Mouse (Mus musculus) testis, adult 10 weeks (tissue): ENCODE measurements around the gene Olfr1135. TPM values are rescaled to one million over a fixed set of nuclear protein-coding genes. Genes with fewer than 3 reads are reported as not detected.

Experiments used
- polyA plus RNA-seq: library from polyadenylated mRNA; stranded (reverse); fragments of 350-450 nt; fragmentation: Illumina TruSeq; extraction: RNeasy Lipid Tissue Mini Kit (QIAGEN cat#74804); gene quantifications from one replicate; pipeline ENCODE4 v1.2.3, GENCODE M21; 2014; ENCODE audit warnings: low read depth, low replicate concordance

Olfr1135 gene
- not detected for polyA plus RNA-seq

DNA sequence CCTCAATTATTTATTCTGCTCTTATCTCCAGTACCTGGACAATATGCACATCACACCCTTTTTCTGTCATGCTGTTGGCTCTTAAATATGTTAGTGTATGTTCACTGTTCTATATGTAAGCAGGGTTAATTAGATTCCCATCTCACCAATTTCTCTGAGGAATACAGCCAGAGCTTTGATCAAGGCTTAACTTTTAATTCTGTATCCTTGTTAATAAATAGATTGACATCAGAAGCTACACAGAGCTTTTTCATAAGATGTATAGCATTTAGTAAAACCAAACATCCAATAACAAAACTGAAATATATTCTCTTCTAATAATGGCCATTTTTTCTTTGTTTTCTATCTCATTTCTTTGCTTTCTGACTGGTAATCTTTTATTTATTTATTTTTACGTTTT is at the start of gene Olfr1135:
Olfr1135 (minus strand) TSS at position 101 of the 400 bp plus-strand sequence.

DNA sequence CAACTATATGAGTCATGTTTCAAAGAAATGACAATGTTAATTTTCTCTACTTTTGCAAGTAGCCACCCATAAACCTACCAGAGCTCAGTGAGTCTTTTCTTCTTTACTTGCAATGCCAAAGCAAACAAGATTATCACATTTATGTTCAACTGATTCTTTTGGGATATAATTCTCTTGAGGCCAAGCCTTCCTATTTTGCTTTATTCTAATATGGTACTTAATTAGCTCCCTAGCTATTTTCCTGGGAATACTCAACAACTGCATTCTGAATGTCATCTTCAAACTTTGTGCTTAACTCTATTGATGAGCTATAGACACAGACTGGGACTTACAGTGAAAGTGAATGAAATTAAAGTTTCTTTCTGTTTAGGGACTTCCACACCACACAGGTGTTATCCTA is 39.6 kb upstream of the Olfr1135 start, which contains the start of gene Olfr1137:
Olfr1137 (minus strand) TSS at position 101 of the 400 bp plus-strand sequence.

DNA sequence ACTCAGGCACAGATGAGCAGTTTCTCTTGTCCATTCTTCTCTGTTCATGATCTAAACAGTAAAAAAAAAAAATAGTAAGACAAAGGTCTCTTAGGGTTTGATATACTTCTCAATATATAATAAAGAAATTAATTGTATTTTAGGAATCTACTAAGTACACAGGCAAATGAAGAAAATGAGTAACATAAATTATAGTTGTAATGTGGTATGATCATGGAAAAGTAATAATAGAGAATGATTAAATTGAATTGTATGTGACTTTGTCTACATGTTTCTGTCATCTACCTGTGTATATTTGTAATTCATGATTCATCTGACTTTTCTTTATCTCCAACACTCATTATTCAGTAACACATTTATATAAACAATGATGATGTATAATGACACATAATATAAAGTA is 20.4 kb upstream of the Olfr1135 start, which contains the start of gene Olfr1136:
Olfr1136 (minus strand) TSS at position 101 of the 400 bp plus-strand sequence.

DNA sequence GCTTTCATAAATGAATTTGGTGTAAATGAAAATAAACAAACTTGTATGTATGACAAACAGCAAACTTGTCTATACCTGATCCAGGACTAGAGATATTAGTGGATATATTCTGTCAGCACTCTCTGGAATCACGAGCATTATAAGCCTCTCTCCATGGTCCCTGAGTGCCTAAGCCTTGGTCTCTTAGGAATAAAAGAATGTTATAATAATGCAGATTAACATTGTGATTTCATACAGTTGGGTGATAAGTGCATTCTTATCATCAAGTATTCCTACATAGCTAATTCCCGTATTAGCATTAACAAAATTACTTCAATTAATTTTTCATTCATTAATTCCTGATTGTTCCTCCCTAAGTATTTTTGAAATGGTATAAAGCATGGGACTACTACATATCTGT is 15.1 kb downstream of the Olfr1135 start, which contains the start of gene Olfr1134:
Olfr1134 (minus strand) TSS at position 101 of the 400 bp plus-strand sequence.

DNA sequence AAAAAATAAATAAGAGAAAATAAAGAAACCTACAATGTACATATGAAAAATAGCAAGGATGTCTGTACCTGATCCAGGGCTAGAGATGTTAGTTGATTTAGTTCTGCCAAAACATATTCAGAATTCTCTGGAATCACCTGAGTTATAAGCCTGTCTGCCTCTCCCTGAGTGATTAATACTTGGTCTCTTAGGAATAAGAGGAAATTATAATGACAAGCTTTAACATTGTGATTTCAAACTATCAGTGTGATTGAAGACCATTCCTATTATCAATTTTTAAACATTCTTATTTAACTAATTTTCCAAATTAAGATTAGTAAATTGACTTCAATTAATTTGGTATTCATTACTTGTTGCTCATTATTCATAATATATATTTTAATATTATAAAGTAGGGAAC is 26.2 kb downstream of the Olfr1135 start, which contains the start of gene Olfr1133:
Olfr1133 (minus strand) TSS at position 101 of the 400 bp plus-strand sequence.

DNA sequence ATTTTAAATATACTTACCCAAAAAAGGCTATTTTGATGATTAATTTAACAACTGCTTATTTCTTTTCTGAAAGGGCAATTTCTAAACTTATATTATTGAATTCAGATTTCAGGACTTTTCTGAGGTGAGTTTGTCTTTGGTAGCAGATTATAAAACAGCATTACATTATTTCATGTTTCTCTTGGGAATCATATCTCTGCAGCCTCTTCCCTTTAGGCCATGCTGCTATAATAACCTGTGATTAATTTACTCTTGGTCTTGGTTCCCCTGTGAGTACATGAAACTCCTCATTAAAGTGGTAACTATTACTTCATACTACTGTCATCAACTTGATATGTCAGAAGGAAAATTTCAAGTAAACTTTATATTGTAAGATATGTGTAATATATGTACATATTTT is 36.0 kb downstream of the Olfr1135 start, which contains the start of gene Olfr1132:
Olfr1132 (minus strand) TSS at position 101 of the 400 bp plus-strand sequence.

DNA sequence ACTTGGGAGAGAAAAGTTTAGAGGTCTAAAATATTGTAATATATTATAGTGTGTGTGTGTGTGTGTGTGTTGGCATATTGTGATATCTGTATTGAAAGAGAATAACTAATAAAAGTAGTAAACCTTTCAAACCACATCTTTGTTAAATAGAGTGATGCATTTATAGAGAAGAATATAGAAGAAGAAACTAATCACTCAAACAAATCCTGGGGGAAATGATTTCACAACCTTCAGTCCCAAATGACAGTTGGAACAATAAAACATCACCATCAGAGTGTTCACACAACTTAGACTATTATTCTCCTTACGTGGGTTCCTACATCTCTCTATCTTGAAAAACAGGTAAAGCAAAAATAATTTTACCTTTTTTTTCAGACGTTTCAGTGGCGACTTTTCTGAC is 46.7 kb downstream of the Olfr1135 start, which contains the start of gene Olfr1131:
Olfr1131 (plus strand) TSS at position 301 of the 400 bp plus-strand sequence.

Other genes with a start within 250 kb of the Olfr1135 start
- 0.24 TPM for gene Olfr1124, start 243.4 kb downstream of the Olfr1135 start, polyA plus RNA-seq
- gene Olfr1126, start 219.7 kb downstream of the Olfr1135 start, polyA plus RNA-seq = not detected
- gene Pramel7, start 176.6 kb downstream of the Olfr1135 start, polyA plus RNA-seq = 0.71 TPM
- gene Pramel6, start 167.1 kb downstream of the Olfr1135 start, polyA plus RNA-seq = not detected
- gene Olfr153, start 141.9 kb downstream of the Olfr1135 start, polyA plus RNA-seq = 0.39 TPM
- not detected for gene Olfr1128, start 128.1 kb downstream of the Olfr1135 start, polyA plus RNA-seq
- not detected for gene Olfr1129, start 99.8 kb downstream of the Olfr1135 start, polyA plus RNA-seq
- gene Olfr1130, start 67.5 kb downstream of the Olfr1135 start, polyA plus RNA-seq = not detected
- not detected for gene Olfr1131, start 46.6 kb downstream of the Olfr1135 start, polyA plus RNA-seq
- gene Olfr1132, start 36.1 kb downstream of the Olfr1135 start, polyA plus RNA-seq = not detected
- not detected for gene Olfr1133, start 26.3 kb downstream of the Olfr1135 start, polyA plus RNA-seq
- gene Olfr1134, start 15.2 kb downstream of the Olfr1135 start, polyA plus RNA-seq = not detected
- gene Olfr1136, start 20.3 kb upstream of the Olfr1135 start, polyA plus RNA-seq = not detected
- gene Olfr1137, start 39.5 kb upstream of the Olfr1135 start, polyA plus RNA-seq = not detected
- not detected for gene Olfr1138, start 66.3 kb upstream of the Olfr1135 start, polyA plus RNA-seq
- gene Olfr1140, start 70.1 kb upstream of the Olfr1135 start, polyA plus RNA-seq = not detected
- not detected for gene Olfr1141, start 80.3 kb upstream of the Olfr1135 start, polyA plus RNA-seq
- gene Olfr152, start 105.8 kb upstream of the Olfr1135 start, polyA plus RNA-seq = not detected
- gene Olfr1143, start 126.9 kb upstream of the Olfr1135 start, polyA plus RNA-seq = not detected
- not detected for gene Olfr1145, start 136.2 kb upstream of the Olfr1135 start, polyA plus RNA-seq
- gene Olfr1148, start 156.9 kb upstream of the Olfr1135 start, polyA plus RNA-seq = not detected
- not detected for gene Olfr1150-ps1, start 170.3 kb upstream of the Olfr1135 start, polyA plus RNA-seq
- gene Olfr1151, start 182.2 kb upstream of the Olfr1135 start, polyA plus RNA-seq = not detected
- 0.06 TPM for gene Olfr1152, start 192.8 kb upstream of the Olfr1135 start, polyA plus RNA-seq
- gene Olfr1153, start 221.3 kb upstream of the Olfr1135 start, polyA plus RNA-seq = 0.15 TPM
- gene Olfr1154, start 231.5 kb upstream of the Olfr1135 start, polyA plus RNA-seq = not detected